Mouse (Mus musculus) stomach, embryonic 14.5 days (tissue): ENCODE results near the gene Rab8a. TPM values are rescaled to one million over a fixed set of nuclear protein-coding genes. Genes with fewer than 3 reads are reported as not detected.
"Not testable (repeated sequence)": the region's sequence is repeated elsewhere in the genome, so short reads cannot be mapped to it uniquely, and the experiment has no call there.

ENCODE experiments used
- ATAC-seq: fragments of 200-750 bp; cut with Nextera tagmentation; 2 replicates; pipeline ENCODE4 v1.8.0; 2017; ENCODE audit warnings: low read depth, moderate TSS enrichment; ENCODE audit not compliant: insufficient number of reproducible peaks, insufficient read depth, low FRiP score
- H3K27ac ChIP-seq: fragments of 300-500 bp; sonication (generic); 2 replicates; pipeline ENCODE4 v1.5.1; 2014; ENCODE audit warnings: mild to moderate bottlenecking, low read length, moderate library complexity, mixed read lengths
- H3K27me3 ChIP-seq: fragments of 300-500 bp; sonication (generic); 2 replicates; pipeline ENCODE4 v1.6.1; 2014; ENCODE audit warnings: low read length, control low read depth, mixed read lengths; ENCODE audit not compliant: control insufficient read depth, insufficient read depth
- H3K36me3 ChIP-seq: fragments of 300-500 bp; sonication (generic); 2 replicates; pipeline ENCODE4 v1.6.1; 2014; ENCODE audit warnings: mild to moderate bottlenecking, control low read depth, low read length, moderate library complexity, mixed read lengths; ENCODE audit not compliant: control insufficient read depth, insufficient read depth
- H3K4me1 ChIP-seq: fragments of 300-500 bp; sonication (generic); 2 replicates; pipeline ENCODE4 v1.6.1; 2014; ENCODE audit warnings: low read length, control low read depth, mixed read lengths; ENCODE audit not compliant: control insufficient read depth, insufficient read depth
- H3K4me2 ChIP-seq: fragments of 300-500 bp; sonication (generic); replicated peaks from 2 replicates; pipeline ENCODE4 v1.6.1; 2014; ENCODE audit warnings: low read depth, low read length, control low read depth
- H3K4me3 ChIP-seq: fragments of 300-500 bp; sonication (generic); 2 replicates; pipeline ENCODE4 v1.5.1; 2014; ENCODE audit warnings: low read depth, low read length, control low read depth
- H3K9ac ChIP-seq: fragments of 300-500 bp; sonication (generic); replicated peaks from 2 replicates; pipeline ENCODE4 v1.6.1; 2014; ENCODE audit warnings: low read depth, mild to moderate bottlenecking, control low read depth, low read length, moderate library complexity, mixed read lengths
- H3K9me3 ChIP-seq: fragments of 300-500 bp; sonication (generic); 2 replicates; pipeline ENCODE4 v1.6.1; 2016; ENCODE audit warnings: low read depth, low read length, control low read depth; ENCODE audit not compliant: control insufficient read depth
- whole genome bisulfite sequencing: fragments of 180-500 bp; shearing (Covaris S2); extraction: QIAGEN DNeasy Blood & Tissue Kit; methylation state at CpG from one replicate; pipeline ENCODE4 v1.1.7; 2014; 5-methylcytosine and 5-hydroxymethylcytosine counted together
- polyA plus RNA-seq: library from polyadenylated mRNA; unstranded; fragments of >200 nt; fragmentation: Nextera tagmentation; extraction: Ambion mirVana; gene quantifications from 2 replicates; pipeline ENCODE4 v1.2.1, GENCODE M21; 2014

Gene Rab8a
- polyA plus RNA-seq: 81.5 and 86.4 TPM in 2 replicates

GRCm38 (mm10) chr8:72160707-72161697, at the start of gene Rab8a:
Gene Rab8a, plus strand, starts transcription at chr8:72161200.
- no peaks in the 10 kb centered on the region for H3K27me3 ChIP-seq
- H3K9me3 ChIP-seq: no peaks in the 10 kb centered on the region
- peak within 1 kb of the TSS; percentile 70 for H3K4me2 ChIP-seq
- WGBS: under 1% methylated on average over 81 of the region's 82 CpGs
- peaks cover 5% of the 10 kb centered on the region for H3K36me3 ChIP-seq
- H3K4me1 ChIP-seq: peaks cover 16% of the 10 kb centered on the region; the same call in 1 of the 2 replicates
- H3K4me3 ChIP-seq: peak within 1 kb of the TSS; percentile 92
- ATAC-seq: peak; percentile 99
- peak within 1 kb of the TSS; percentile 80 for H3K27ac ChIP-seq
- peak within 1 kb of the TSS; percentile 87 for H3K9ac ChIP-seq

GRCm38 (mm10) chr8:72112486-72112885, 48.5 kb upstream of the Rab8a start:
- Histone ChIP-seq H3K4me1 (no peaks in the 10 kb centered on the region), H3K9ac (no peak overlapping the region), H3K4me2 (no peak overlapping the region), H3K4me3 (no peak overlapping the region), H3K36me3 (no peaks in the 10 kb centered on the region), H3K27me3 (no peaks in the 10 kb centered on the region), H3K27ac (no peak overlapping the region), H3K9me3 (no peaks in the 10 kb centered on the region)
- ATAC-seq: no peak
- WGBS: 65% methylated on average over 3 of the region's 3 CpGs

- Histone ChIP-seq H3K4me1 (no peaks in the 10 kb centered on the region), H3K27me3 (no peaks in the 10 kb centered on the region), H3K4me2 (no peak overlapping the region), H3K9me3 (no peaks in the 10 kb centered on the region), H3K4me3 (no peak overlapping the region), H3K36me3 (no peaks in the 10 kb centered on the region), H3K9ac (no peak overlapping the region), H3K27ac (no peak overlapping the region)
- WGBS: 84% methylated on average over 2 of the region's 2 CpGs
- no peak for ATAC-seq
Measured at GRCm38 (mm10) chr8:72115202-72115601, 45.8 kb upstream of the Rab8a start.

GRCm38 (mm10) chr8:72118616-72119015, 42.4 kb upstream of the Rab8a start:
- Histone ChIP-seq H3K4me2 (no peak overlapping the region), H3K4me1 (no peaks in the 10 kb centered on the region), H3K27ac (no peak overlapping the region), H3K4me3 (no peak overlapping the region), H3K9me3 (no peaks in the 10 kb centered on the region), H3K9ac (no peak overlapping the region), H3K27me3 (no peaks in the 10 kb centered on the region), H3K36me3 (no peaks in the 10 kb centered on the region)
- 39% methylated on average over 4 of the region's 4 CpGs for WGBS
- no peak for ATAC-seq

GRCm38 (mm10) chr8:72121486-72121885, 39.5 kb upstream of the Rab8a start:
- ATAC-seq: peak; percentile 37; the same call in 1 of the 2 replicates
- H3K4me1 ChIP-seq: not testable (repeated sequence)
- 51% methylated on average over 3 of the region's 3 CpGs for WGBS

GRCm38 (mm10) chr8:72121997-72122396, 39.0 kb upstream of the Rab8a start:
- H3K27ac ChIP-seq: no peak overlapping the region
- no peaks in the 10 kb centered on the region for H3K9me3 ChIP-seq
- H3K27me3 ChIP-seq: no peaks in the 10 kb centered on the region
- no peak overlapping the region for H3K4me3 ChIP-seq
- no peak overlapping the region for H3K4me2 ChIP-seq
- no peaks in the 10 kb centered on the region for H3K36me3 ChIP-seq
- H3K4me1 ChIP-seq: no peaks in the 10 kb centered on the region
- 81% methylated on average over 1 of the region's 1 CpGs for WGBS
- H3K9ac ChIP-seq: no peak overlapping the region
- ATAC-seq: no peak

More at GRCm38 (mm10) chr8:72121486-72121885, 39.5 kb upstream of the Rab8a start:
- H3K4me3 ChIP-seq, H3K9me3 ChIP-seq, H3K4me2 ChIP-seq, H3K27ac ChIP-seq, H3K9ac ChIP-seq, H3K36me3 ChIP-seq, H3K27me3 ChIP-seq: not testable (repeated sequence)

- H3K27me3 ChIP-seq: no peaks in the 10 kb centered on the region
- H3K36me3 ChIP-seq: no peaks in the 10 kb centered on the region
- no peak overlapping the region for H3K9ac ChIP-seq
- ATAC-seq: no peak
- no peak overlapping the region for H3K4me3 ChIP-seq
- no peaks in the 10 kb centered on the region for H3K4me1 ChIP-seq
- no peak overlapping the region for H3K4me2 ChIP-seq
- H3K27ac ChIP-seq: no peak overlapping the region
- 46% methylated on average over 1 of the region's 1 CpGs for WGBS
- no peaks in the 10 kb centered on the region for H3K9me3 ChIP-seq
Measured at GRCm38 (mm10) chr8:72127834-72128233, 33.2 kb upstream of the Rab8a start.

GRCm38 (mm10) chr8:72131251-72131650, 29.7 kb upstream of the Rab8a start:
- Histone ChIP-seq H3K9me3 (no peaks in the 10 kb centered on the region), H3K4me3 (no peak overlapping the region), H3K27ac (no peak overlapping the region; the same call in 1 of the 2 replicates), H3K4me2 (no peak overlapping the region), H3K9ac (no peak overlapping the region), H3K27me3 (no peaks in the 10 kb centered on the region), H3K4me1 (0 out of 2 replicates have a peak, but pooled peaks cover 5% of the 10 kb centered on the region), H3K36me3 (no peaks in the 10 kb centered on the region)
- WGBS: 76% methylated on average over 2 of the region's 2 CpGs
- ATAC-seq: no peak
